Mouse (Mus musculus): Measurements from ENCODE around the gene Magi3.

GRCm38 (mm10) chr3:104184270-104184669, 35.9 kb downstream of the Magi3 start:
- TF ChIP-seq CTCF (IDR thresholded peaks at IDR 0.05; ENCODE audit: control insufficient read depth, insufficient read depth, insufficient replicate concordance, low read depth, low read length) = no peak
- TF ChIP-seq POLR2A (IDR thresholded peaks at IDR 0.05; ENCODE audit: control insufficient read depth, low read depth, low read length) = no peak
